In the genomic region with DNA sequence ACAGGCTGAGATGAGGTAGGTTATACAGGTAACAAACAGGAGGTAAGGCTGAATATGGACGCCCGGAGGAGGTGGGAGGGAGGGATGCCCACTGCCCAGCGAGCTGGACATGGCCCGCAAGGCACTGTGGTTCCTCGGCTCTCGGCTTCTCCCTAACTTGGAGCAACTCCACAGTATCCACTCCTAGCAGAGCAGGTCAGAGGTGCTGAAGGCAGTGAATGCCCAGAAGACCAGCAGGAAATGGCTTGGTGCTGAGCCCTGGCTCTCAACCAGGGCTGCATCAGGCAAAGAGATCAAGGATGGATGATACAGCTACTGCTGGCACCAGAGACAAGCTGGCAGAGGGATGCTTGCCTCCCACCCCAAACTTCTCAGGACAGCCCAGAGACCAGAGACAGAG, we compare ENCODE assay signal across 7 mouse cellular contexts. TPM values are rescaled to one million over a fixed set of nuclear protein-coding genes. Genes with fewer than 3 reads are reported as not detected.
DNase-seq lines count a peak whose midpoint lies in the region; ATAC-seq lines count a peak whose summit lies in the region.

No protein-coding gene starts in this region.

- H3K79me2 ChIP-seq in macrophage (ENCODE audit: inconsistent target) = peaks cover 100% of the 10 kb centered on the region

- intact Hi-C loops in left cerebral cortex, postnatal 4 days (cut with DNase I) = no loop called here

- no peak for ATAC-seq in embryonic facial prominence, embryonic 15.5 days (ENCODE audit: insufficient number of reproducible peaks, low FRiP score, low TSS enrichment, low read depth)
- no peak for ATAC-seq in hindbrain, embryonic 12.5 days (ENCODE audit: low FRiP score)

- peak; percentile 35 for DNase-seq in left cerebral cortex, postnatal 4 days
- DNase-seq in left cerebral cortex, adult 11 months (ENCODE audit: low spot score) = no peak
- no peak for DNase-seq in left cerebral cortex, adult 9 months (ENCODE audit: low spot score in 2 of 2)
- DNase-seq in layer of hippocampus, postnatal 10 days (ENCODE audit: low spot score in 2 of 2) = no peak

- peaks cover 46% of the 10 kb centered on the region for H3K4me1 ChIP-seq in embryonic facial prominence, embryonic 15.5 days
- H3K4me1 ChIP-seq in hindbrain, embryonic 12.5 days = peaks cover 40% of the 10 kb centered on the region

- no peaks in the 10 kb centered on the region for H3K27me3 ChIP-seq in embryonic facial prominence, embryonic 15.5 days
- H3K27me3 ChIP-seq in hindbrain, embryonic 12.5 days = no peaks in the 10 kb centered on the region

- no peak overlapping the region for H3K4me3 ChIP-seq in embryonic facial prominence, embryonic 15.5 days (replicated peaks)
- no peak overlapping the region for H3K4me3 ChIP-seq in hindbrain, embryonic 12.5 days
- no peak overlapping the region for H3K4me3 ChIP-seq in macrophage (ENCODE audit: inconsistent target)

- peak overlapping the region; percentile 28; the same call in 1 of the 2 replicates for H3K4me2 ChIP-seq in embryonic facial prominence, embryonic 15.5 days (replicated peaks)
- no peak overlapping the region for H3K4me2 ChIP-seq in hindbrain, embryonic 12.5 days (replicated peaks)

- H3K9ac ChIP-seq in embryonic facial prominence, embryonic 15.5 days = no peak overlapping the region
- H3K9ac ChIP-seq in hindbrain, embryonic 12.5 days = no peak overlapping the region

- no peaks in the 10 kb centered on the region for H3K9me3 ChIP-seq in embryonic facial prominence, embryonic 15.5 days (replicated peaks)
- H3K9me3 ChIP-seq in hindbrain, embryonic 12.5 days (replicated peaks) = no peaks in the 10 kb centered on the region; the same call in 1 of the 2 replicates

- WGBS in embryonic facial prominence, embryonic 15.5 days = 74% methylated on average over 6 of the region's 6 CpGs
- 87% methylated on average over 6 of the region's 6 CpGs for WGBS in hindbrain, embryonic 12.5 days
- whole genome bisulfite sequencing in macrophage (ENCODE audit: missing documents) = 92% methylated on average over 6 of the region's 6 CpGs

- no peaks in the 10 kb centered on the region for H3K36me3 ChIP-seq in embryonic facial prominence, embryonic 15.5 days
- H3K36me3 ChIP-seq in hindbrain, embryonic 12.5 days = no peaks in the 10 kb centered on the region
- no peaks in the 10 kb centered on the region for H3K36me3 ChIP-seq in macrophage (ENCODE audit: inconsistent target)

- H3K27ac ChIP-seq in embryonic facial prominence, embryonic 15.5 days (replicated peaks) = peak overlapping the region; percentile 83
- H3K27ac ChIP-seq in hindbrain, embryonic 12.5 days = peak overlapping the region; percentile 1; the same call in 1 of the 2 replicates
- H3K27ac ChIP-seq in macrophage = peak overlapping the region; percentile 85

RNA-seq across cellular contexts. Expression of gene Piezo1, which starts 26.6 kb away (rescaled TPM):
- total RNA-seq in left cerebral cortex, postnatal 4 days (2021) = 10 to 100 TPM; 19.9 to 20.6 TPM
- polyA plus RNA-seq in embryonic facial prominence, embryonic 15.5 days (2015; fragmentation: Nextera tagmentation; extraction: Ambion mirVana) = 14.3 and 16.7 TPM in 2 replicates
- polyA plus RNA-seq in hindbrain, embryonic 12.5 days (2016; fragmentation: Nextera tagmentation; extraction: Ambion mirVana) = 8.9 TPM in 2 replicates
- 1,000 to 10,000 TPM in 3 of 26 experiments, 100 to 1,000 TPM in 22, 10 to 100 TPM in 1; 87.6 to 1,687 (median 236) TPM for total RNA-seq in macrophage (2018; cell fraction: chromatin; rRNA removed)
- 100 to 1,000 TPM in 1 of 26 experiments, 10 to 100 TPM in 25; 40.5 to 139 (median 66.7) TPM for total RNA-seq in macrophage (2018; cell fraction: cytosol; rRNA removed)
- total RNA-seq in macrophage (2018; cell fraction: nucleus; rRNA removed) = 100 to 1,000 TPM; 100 to 685 (median 171) TPM
- polyA plus RNA-seq in macrophage (2018) = 43.2 to 134 TPM (median 57.2 TPM) in 3 replicates
- total RNA-seq in layer of hippocampus, postnatal 10 days (2021) = 1 to 10 TPM; 8.2 to 8.9 TPM

RNA-seq across cellular contexts. Expression of gene Cdt1, which starts 43.3 kb away (rescaled TPM):
- total RNA-seq in left cerebral cortex, postnatal 4 days (2021) = 1 to 10 TPM; 5.9 to 6.9 TPM
- 32.5 and 36.2 TPM in 2 replicates for polyA plus RNA-seq in embryonic facial prominence, embryonic 15.5 days (2015; fragmentation: Nextera tagmentation; extraction: Ambion mirVana)
- polyA plus RNA-seq in hindbrain, embryonic 12.5 days (2016; fragmentation: Nextera tagmentation; extraction: Ambion mirVana) = 22.7 and 23.9 TPM in 2 replicates
- total RNA-seq in macrophage (2018; cell fraction: chromatin; rRNA removed) = 10 to 100 TPM in 24 of 26 experiments, 1 to 10 TPM in 2; 5.9 to 60.1 (median 21.2) TPM
- total RNA-seq in macrophage (2018; cell fraction: cytosol; rRNA removed) = 10 to 100 TPM; 14.4 to 42.5 (median 21.0) TPM
- 10 to 100 TPM; 11.5 to 96.2 (median 21.4) TPM for total RNA-seq in macrophage (2018; cell fraction: nucleus; rRNA removed)
- polyA plus RNA-seq in macrophage (2018) = 11.1 to 84.7 TPM (median 15.5 TPM) in 3 replicates
- total RNA-seq in layer of hippocampus, postnatal 10 days (2021) = 1 to 10 TPM; 3.0 to 5.0 TPM

RNA-seq across cellular contexts. Expression of gene Ctu2, which starts 48.6 kb away (rescaled TPM):
- 10 to 100 TPM; 46.2 to 49.4 TPM for total RNA-seq in left cerebral cortex, postnatal 4 days (2021)
- polyA plus RNA-seq in embryonic facial prominence, embryonic 15.5 days (2015; fragmentation: Nextera tagmentation; extraction: Ambion mirVana) = 46.4 and 49.7 TPM in 2 replicates
- polyA plus RNA-seq in hindbrain, embryonic 12.5 days (2016; fragmentation: Nextera tagmentation; extraction: Ambion mirVana) = 66.7 and 68.1 TPM in 2 replicates
- total RNA-seq in macrophage (2018; cell fraction: chromatin; rRNA removed) = 100 to 1,000 TPM in 1 of 26 experiments, 10 to 100 TPM in 25; 26.4 to 148 (median 49.5) TPM
- total RNA-seq in macrophage (2018; cell fraction: cytosol; rRNA removed) = 10 to 100 TPM in 12 of 26 experiments, 1 to 10 TPM in 14; 4.4 to 14.2 (median 9.9) TPM
- total RNA-seq in macrophage (2018; cell fraction: nucleus; rRNA removed) = 10 to 100 TPM in 25 of 26 experiments, 1 to 10 TPM in 1; 6.7 to 37.5 (median 19.9) TPM
- 7.5 to 12.0 TPM (median 7.9 TPM) in 3 replicates for polyA plus RNA-seq in macrophage (2018)
- total RNA-seq in layer of hippocampus, postnatal 10 days (2021) = 10 to 100 TPM; 35.1 to 36.0 TPM

RNA-seq across cellular contexts. Expression of gene Rnf166, which starts 48.6 kb away (rescaled TPM):
- 10 to 100 TPM; 21.8 to 24.1 TPM for total RNA-seq in left cerebral cortex, postnatal 4 days (2021)
- polyA plus RNA-seq in embryonic facial prominence, embryonic 15.5 days (2015; fragmentation: Nextera tagmentation; extraction: Ambion mirVana) = 53.2 and 54.6 TPM in 2 replicates
- polyA plus RNA-seq in hindbrain, embryonic 12.5 days (2016; fragmentation: Nextera tagmentation; extraction: Ambion mirVana) = 35.3 and 39.2 TPM in 2 replicates
- total RNA-seq in macrophage (2018; cell fraction: chromatin; rRNA removed) = 10 to 100 TPM in 22 of 26 experiments, 1 to 10 TPM in 4; 8.0 to 59.5 (median 25.5) TPM
- 10 to 100 TPM; 23.2 to 74.7 (median 45.6) TPM for total RNA-seq in macrophage (2018; cell fraction: cytosol; rRNA removed)
- 10 to 100 TPM; 11.1 to 68.5 (median 26.6) TPM for total RNA-seq in macrophage (2018; cell fraction: nucleus; rRNA removed)
- 36.6 to 108 TPM (median 59.1 TPM) in 3 replicates for polyA plus RNA-seq in macrophage (2018)
- total RNA-seq in layer of hippocampus, postnatal 10 days (2021) = 10 to 100 TPM; 19.7 to 23.5 TPM

RNA-seq across cellular contexts. Expression of gene Aprt, which starts 52.2 kb away (rescaled TPM):
- total RNA-seq in left cerebral cortex, postnatal 4 days (2021) = 100 to 1,000 TPM; 101 to 102 TPM
- polyA plus RNA-seq in embryonic facial prominence, embryonic 15.5 days (2015; fragmentation: Nextera tagmentation; extraction: Ambion mirVana) = 298 and 312 TPM in 2 replicates
- polyA plus RNA-seq in hindbrain, embryonic 12.5 days (2016; fragmentation: Nextera tagmentation; extraction: Ambion mirVana) = 160 and 185 TPM in 2 replicates
- total RNA-seq in macrophage (2018; cell fraction: chromatin; rRNA removed) = 10 to 100 TPM; 16.7 to 82.3 (median 52.8) TPM
- 100 to 1,000 TPM; 122 to 199 (median 155) TPM for total RNA-seq in macrophage (2018; cell fraction: cytosol; rRNA removed)
- 100 to 1,000 TPM in 4 of 26 experiments, 10 to 100 TPM in 22; 46.0 to 149 (median 72.7) TPM for total RNA-seq in macrophage (2018; cell fraction: nucleus; rRNA removed)
- 89.7 to 305 TPM (median 145 TPM) in 3 replicates for polyA plus RNA-seq in macrophage (2018)
- total RNA-seq in layer of hippocampus, postnatal 10 days (2021) = 10 to 100 TPM; 91.6 to 94.0 TPM

Comparison
In these comparisons a context has a peak if more than half of its experiments do, and no peak if none do; other contexts are left out.
1. H3K27ac ChIP-seq: peak in every context shown above with its lines; median percentile 85 in macrophage; 83 in embryonic facial prominence, embryonic 15.5 days; 1 in hindbrain, embryonic 12.5 days.